Mouse (Mus musculus) olfactory bulb, adult 2 months (tissue): ENCODE results near the gene Trip12.

ENCODE experiments used
- CTCF ChIP-seq: fragments of 200-500 bp; IDR thresholded peaks from 2 replicates; pipeline ENCODE4 v1.5.1; 2012; ENCODE audit warnings: low read depth, mild to moderate bottlenecking, low read length, moderate library complexity; ENCODE audit not compliant: insufficient read depth
- POLR2A ChIP-seq: fragments of 200-500 bp; IDR thresholded peaks from 2 replicates; pipeline ENCODE4 v1.6.1; 2012; ENCODE audit warnings: mild to moderate bottlenecking, low read depth, low read length, moderate library complexity; ENCODE audit not compliant: insufficient read depth

GRCm38 (mm10) chr1:84838621-84839151 lies 1.6 kb downstream of the Trip12 start:
- TF ChIP-seq CTCF (no peak), POLR2A (no peak)
